Mouse (Mus musculus) neural tube, embryonic 11.5 days (tissue): ENCODE data around the gene Calm1. TPM values are rescaled to one million over a fixed set of nuclear protein-coding genes. Genes with fewer than 3 reads are reported as not detected.
"Not testable (repeated sequence)": the region's sequence is repeated elsewhere in the genome, so short reads cannot be mapped to it uniquely, and the experiment has no call there.

Source experiments
- ATAC-seq: fragments of 200-750 bp; cut with Nextera tagmentation; 2 replicates; pipeline ENCODE4 v1.8.0; 2017; ENCODE audit warnings: moderate number of reproducible peaks, mild to moderate bottlenecking, moderate TSS enrichment, moderate library complexity; ENCODE audit not compliant: insufficient read depth, low FRiP score, low TSS enrichment
- DNase-seq: peaks from one replicate; pipeline ENCODE4 v3.0.0-alpha.2; 2015; ENCODE audit warnings: low spot score
- H3K27ac ChIP-seq: fragments of 300-500 bp; sonication (generic); 2 replicates; pipeline ENCODE4 v1.5.1; 2014; ENCODE audit warnings: low read depth, mild to moderate bottlenecking, low read length
- H3K27me3 ChIP-seq: fragments of 300-500 bp; sonication (generic); 2 replicates; pipeline ENCODE4 v1.6.1; 2014; ENCODE audit warnings: mild to moderate bottlenecking, low read length, mixed read lengths; ENCODE audit not compliant: control insufficient read depth, insufficient read depth
- H3K36me3 ChIP-seq: fragments of 300-500 bp; sonication (generic); 2 replicates; pipeline ENCODE4 v1.6.1; 2014; ENCODE audit warnings: mild to moderate bottlenecking, low read length, moderate library complexity, mixed read lengths; ENCODE audit not compliant: control insufficient read depth, insufficient read depth
- H3K4me1 ChIP-seq: fragments of 300-500 bp; sonication (generic); 2 replicates; pipeline ENCODE4 v1.6.1; 2014; ENCODE audit warnings: low read length, mixed read lengths; ENCODE audit not compliant: control insufficient read depth, insufficient read depth
- H3K4me2 ChIP-seq: fragments of 300-500 bp; sonication (generic); 2 replicates; pipeline ENCODE4 v1.6.1; 2014; ENCODE audit warnings: low read depth, mild to moderate bottlenecking, moderate library complexity
- H3K4me3 ChIP-seq: fragments of 300-500 bp; sonication (generic); 2 replicates; pipeline ENCODE4 v1.5.1; 2014; ENCODE audit warnings: low read depth, low read length
- H3K9ac ChIP-seq: fragments of 300-500 bp; sonication (generic); 2 replicates; pipeline ENCODE4 v1.6.1; 2014; ENCODE audit warnings: mild to moderate bottlenecking, low read length
- H3K9me3 ChIP-seq: fragments of 300-500 bp; sonication (generic); 2 replicates; pipeline ENCODE4 v1.6.1; 2016; ENCODE audit warnings: low read length; ENCODE audit not compliant: control insufficient read depth
- WGBS: fragments of 180-500 bp; shearing (Covaris S2); extraction: QIAGEN DNeasy Blood & Tissue Kit; methylation state at CpG from one replicate; pipeline ENCODE4 v1.1.7; 2014; 5-methylcytosine and 5-hydroxymethylcytosine counted together
- polyA plus RNA-seq: library from polyadenylated mRNA; unstranded; fragments of >200 nt; fragmentation: Nextera tagmentation; extraction: Ambion mirVana; gene quantifications from 2 replicates; pipeline ENCODE4 v1.2.1, GENCODE M21; 2014

Calm1 gene
- polyA plus RNA-seq, 1 experiment from 2014 or later: 1,315 TPM

- ATAC-seq (no peak), DNase-seq (no peak)
- WGBS: 93% methylated on average over 2 of the region's 2 CpGs
- Histone ChIP-seq H3K27me3 (no peaks in the 10 kb centered on the region), H3K9me3 (no peaks in the 10 kb centered on the region), H3K4me1 (no peaks in the 10 kb centered on the region), H3K4me3 (no peak overlapping the region), H3K27ac (no peak overlapping the region), H3K4me2 (no peak overlapping the region), H3K9ac (no peak overlapping the region), H3K36me3 (no peaks in the 10 kb centered on the region)
Measured at GRCm38 (mm10) chr12:100213162-100213561, 13.9 kb downstream of the Calm1 start.

- Histone ChIP-seq H3K9me3 (no peaks in the 10 kb centered on the region), H3K36me3 (no peaks in the 10 kb centered on the region), H3K27ac (no peak overlapping the region), H3K27me3 (no peaks in the 10 kb centered on the region), H3K4me1 (no peaks in the 10 kb centered on the region), H3K4me3 (no peak overlapping the region), H3K4me2 (no peak overlapping the region), H3K9ac (no peak overlapping the region)
- 94% methylated on average over 10 of the region's 10 CpGs for WGBS
- ATAC-seq (no peak), DNase-seq (no peak)
Measured at GRCm38 (mm10) chr12:100214156-100214555, 14.9 kb downstream of the Calm1 start.

GRCm38 (mm10) chr12:100214738-100215137 lies 15.5 kb downstream of the Calm1 start:
- Histone ChIP-seq H3K27ac (no peak overlapping the region), H3K4me2 (no peak overlapping the region), H3K9ac (no peak overlapping the region), H3K4me3 (no peak overlapping the region), H3K4me1 (no peaks in the 10 kb centered on the region), H3K27me3 (no peaks in the 10 kb centered on the region), H3K36me3 (no peaks in the 10 kb centered on the region), H3K9me3 (no peaks in the 10 kb centered on the region)
- ATAC-seq (no peak), DNase-seq (no peak)
- 90% methylated on average over 3 of the region's 3 CpGs for WGBS

GRCm38 (mm10) chr12:100217087-100217486 lies 17.9 kb downstream of the Calm1 start:
- H3K9ac ChIP-seq, H3K4me1 ChIP-seq, H3K36me3 ChIP-seq, H3K9me3 ChIP-seq, H3K27me3 ChIP-seq, DNase-seq, H3K4me3 ChIP-seq, ATAC-seq, H3K4me2 ChIP-seq, H3K27ac ChIP-seq: not testable (repeated sequence)
- 89% methylated on average over 2 of the region's 2 CpGs for WGBS

DNA sequence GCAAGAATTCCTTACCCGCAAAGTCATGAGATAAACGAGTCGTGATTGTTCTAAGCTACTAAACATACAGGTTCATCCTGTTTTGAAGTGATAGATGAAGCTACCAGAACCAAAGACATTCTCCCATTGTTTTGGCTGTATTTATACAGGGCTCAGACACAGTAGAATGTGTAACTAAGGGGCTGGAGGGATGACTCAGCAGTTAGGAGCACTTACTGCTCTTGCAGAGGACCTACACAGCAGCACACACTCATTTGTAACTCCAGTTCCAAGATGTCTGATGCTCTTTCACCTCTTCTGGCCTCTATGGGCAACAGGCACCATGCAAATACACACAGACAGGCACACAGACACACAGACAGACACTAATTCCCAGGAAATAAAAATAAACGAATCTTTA lies 20.8 kb downstream of the Calm1 start:
- no peak overlapping the region for H3K27ac ChIP-seq
- 83% methylated on average over 4 of the region's 4 CpGs for WGBS
- no peak overlapping the region for H3K4me2 ChIP-seq
- no peaks in the 10 kb centered on the region for H3K9me3 ChIP-seq
- DNase-seq: no peak
- H3K9ac ChIP-seq: no peak overlapping the region
- H3K36me3 ChIP-seq: no peaks in the 10 kb centered on the region
- H3K4me3 ChIP-seq: no peak overlapping the region
- peaks cover 7% of the 10 kb centered on the region; the same call in 1 of the 2 replicates for H3K4me1 ChIP-seq
- no peak for ATAC-seq
- no peaks in the 10 kb centered on the region for H3K27me3 ChIP-seq

GRCm38 (mm10) chr12:100221608-100222321 lies 22.5 kb downstream of the Calm1 start:
- 50% methylated on average over 11 of the region's 11 CpGs for WGBS
- no peak overlapping the region for H3K4me3 ChIP-seq
- H3K4me1 ChIP-seq: peaks cover 7% of the 10 kb centered on the region; the same call in 1 of the 2 replicates
- ATAC-seq (no peak), DNase-seq (no peak)
- no peak overlapping the region for H3K27ac ChIP-seq
- no peaks in the 10 kb centered on the region for H3K36me3 ChIP-seq
- no peak overlapping the region for H3K4me2 ChIP-seq
- H3K27me3 ChIP-seq: no peaks in the 10 kb centered on the region
- no peak overlapping the region for H3K9ac ChIP-seq
- no peaks in the 10 kb centered on the region for H3K9me3 ChIP-seq

DNA sequence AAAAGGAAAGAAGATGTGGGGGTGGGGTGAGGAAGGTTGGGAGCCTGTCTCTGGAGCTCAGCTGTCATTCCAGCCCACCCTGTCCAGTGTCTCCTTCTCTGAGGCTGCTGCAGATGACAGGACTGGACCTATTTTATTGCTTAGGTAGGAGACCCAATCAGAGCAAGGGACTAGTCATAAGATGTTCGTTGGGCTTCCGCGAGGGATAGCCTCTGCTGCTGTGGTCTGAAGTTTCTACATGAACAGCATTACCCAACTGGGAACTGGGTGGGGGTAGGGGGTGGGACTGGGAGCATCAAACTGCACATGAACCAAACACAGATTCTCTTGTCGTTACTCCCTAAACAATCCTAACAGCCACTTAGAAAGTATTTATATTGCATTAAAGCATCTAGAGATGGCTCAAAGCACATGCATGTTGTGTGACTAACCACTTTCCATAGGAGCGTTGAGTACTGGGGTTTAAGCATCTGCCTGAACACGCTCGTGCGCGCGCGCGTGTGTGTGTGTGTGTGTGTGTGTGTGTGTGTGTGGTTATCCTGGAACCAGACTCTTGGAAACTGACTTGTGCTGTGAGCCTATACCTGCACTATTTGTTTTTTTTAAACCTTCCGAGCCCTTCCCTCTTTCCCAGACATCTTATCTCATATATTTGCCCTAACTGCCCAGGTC lies 23.2 kb downstream of the Calm1 start:
- Histone ChIP-seq H3K4me1 (peaks cover 7% of the 10 kb centered on the region; the same call in 1 of the 2 replicates), H3K9me3 (no peaks in the 10 kb centered on the region), H3K4me2 (no peak overlapping the region), H3K36me3 (no peaks in the 10 kb centered on the region), H3K9ac (no peak overlapping the region), H3K27ac (no peak overlapping the region), H3K4me3 (no peak overlapping the region), H3K27me3 (no peaks in the 10 kb centered on the region)
- DNase-seq: no peak
- WGBS: 86% methylated on average over 13 of the region's 13 CpGs
- no peak for ATAC-seq

- H3K4me2 ChIP-seq: no peak overlapping the region
- H3K27me3 ChIP-seq: no peaks in the 10 kb centered on the region
- H3K9ac ChIP-seq: no peak overlapping the region
- no peaks in the 10 kb centered on the region for H3K9me3 ChIP-seq
- no peak overlapping the region for H3K27ac ChIP-seq
- H3K4me3 ChIP-seq: no peak overlapping the region
- DNase-seq (peak; percentile 49), ATAC-seq (no peak)
- H3K4me1 ChIP-seq: peaks cover 15% of the 10 kb centered on the region
- 64% methylated on average over 8 of the region's 8 CpGs for WGBS
- H3K36me3 ChIP-seq: no peaks in the 10 kb centered on the region
Measured at GRCm38 (mm10) chr12:100223531-100223930, 24.3 kb downstream of the Calm1 start.

- ATAC-seq: no peak
- 87% methylated on average over 4 of the region's 4 CpGs for WGBS
- H3K4me1 ChIP-seq: peaks cover 15% of the 10 kb centered on the region
- no peak overlapping the region for H3K4me3 ChIP-seq
- H3K27me3 ChIP-seq: no peaks in the 10 kb centered on the region
- no peaks in the 10 kb centered on the region for H3K9me3 ChIP-seq
- H3K27ac ChIP-seq: no peak overlapping the region
- no peaks in the 10 kb centered on the region for H3K36me3 ChIP-seq
- DNase-seq: no peak
- no peak overlapping the region for H3K9ac ChIP-seq
- no peak overlapping the region for H3K4me2 ChIP-seq
Measured at GRCm38 (mm10) chr12:100225196-100225595, 26.0 kb downstream of the Calm1 start.
